Mouse (Mus musculus): ENCODE results near the gene Bad.
A peak's percentile ranks its signal among the peaks of the same experiment; 100 is the strongest.

The Bad gene

DNA sequence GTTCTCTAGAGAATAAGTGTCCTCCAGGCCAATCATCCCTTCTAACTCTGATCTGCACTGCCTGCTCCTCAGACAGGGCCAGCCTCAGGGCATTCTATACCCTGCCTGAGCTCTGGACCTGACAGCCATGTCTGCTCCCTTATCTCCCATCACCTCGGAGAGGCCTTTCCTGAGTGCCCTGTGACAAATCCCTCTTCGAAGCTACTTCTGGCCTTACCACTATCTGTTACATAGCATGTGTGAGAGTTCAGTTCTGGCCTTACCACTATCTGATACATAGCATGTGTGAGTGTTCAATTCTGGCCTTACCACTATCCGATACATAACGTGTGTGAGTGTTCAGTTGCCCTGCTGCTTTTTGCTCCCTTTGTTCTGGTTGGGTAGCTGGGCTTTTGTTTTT is 26.4 kb upstream of the Bad start:
- no peak for DNase-seq (ENCODE audit: low read depth)

DNA sequence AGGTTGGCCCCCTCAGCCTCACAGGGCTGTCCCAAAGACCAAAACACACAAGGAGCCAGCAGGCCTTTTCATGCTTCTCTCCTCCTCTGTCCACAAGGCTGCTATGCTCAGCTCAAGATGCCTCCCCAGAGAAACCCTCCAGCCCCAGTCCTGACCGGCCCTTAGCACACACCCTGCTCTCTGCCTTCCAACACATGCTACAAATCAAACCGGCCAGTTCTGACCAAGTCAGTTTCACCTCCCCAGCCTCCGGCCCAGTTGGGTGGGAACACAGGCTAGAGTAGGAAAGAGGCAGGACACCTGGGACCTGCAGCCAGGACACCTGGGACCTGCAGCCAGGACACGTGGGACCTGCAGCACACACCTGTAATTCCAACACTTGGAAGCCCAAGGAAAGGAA is 25.2 kb upstream of the Bad start:
- no peak for DNase-seq (ENCODE audit: low read depth)

GRCm38 (mm10) chr19:6918321-6918720 is 23.3 kb upstream of the Bad start:
- no peak for DNase-seq (ENCODE audit: low read depth)

- no peak for DNase-seq (ENCODE audit: low read depth)
These were observed 22.2 kb upstream of the Bad start for GRCm38 (mm10) chr19:6919431-6919830.

DNA sequence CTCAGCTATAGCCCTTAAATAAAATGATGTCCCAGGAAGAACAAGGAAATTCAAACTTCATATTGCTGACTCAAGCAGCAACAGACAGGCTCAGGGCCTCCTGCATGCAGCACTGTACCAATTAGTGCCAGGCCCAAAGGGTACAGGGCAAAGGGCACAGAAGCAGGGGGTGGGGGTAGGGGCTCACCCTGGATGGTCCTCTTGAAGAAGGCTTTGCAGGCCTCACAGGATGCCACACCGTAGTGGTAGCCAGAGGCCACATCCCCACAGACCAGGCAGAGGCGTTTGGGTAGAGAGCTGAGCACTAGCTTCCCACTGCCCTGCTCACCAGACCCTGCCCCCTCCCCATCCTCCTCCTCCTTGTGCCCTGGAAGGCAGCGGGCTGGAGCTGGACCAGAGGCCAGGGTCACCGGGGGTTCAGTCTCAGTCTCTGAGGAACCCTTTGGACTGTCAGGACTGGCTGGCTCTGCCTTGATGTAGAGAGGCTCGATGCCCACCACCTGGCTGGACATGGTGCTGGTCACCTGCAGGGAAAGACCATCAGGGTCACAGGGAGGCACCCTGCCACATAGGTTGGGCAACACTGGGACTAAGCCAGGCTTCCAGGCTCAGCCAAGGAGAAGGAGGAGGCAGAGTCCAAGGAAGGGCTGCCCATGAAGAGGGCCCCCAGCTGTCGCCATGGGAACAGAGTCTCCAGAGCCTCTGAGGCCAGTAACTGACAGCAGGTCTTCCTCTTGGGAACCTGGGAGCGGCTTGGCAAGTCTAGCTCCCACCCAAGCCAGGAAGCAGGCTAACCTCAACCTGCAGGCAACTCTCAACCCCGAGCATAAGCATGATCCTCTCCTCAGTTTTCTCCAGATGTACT is 21.6 kb upstream of the Bad start:
- DNase-seq (ENCODE audit: low read depth): peak; percentile 27

DNA sequence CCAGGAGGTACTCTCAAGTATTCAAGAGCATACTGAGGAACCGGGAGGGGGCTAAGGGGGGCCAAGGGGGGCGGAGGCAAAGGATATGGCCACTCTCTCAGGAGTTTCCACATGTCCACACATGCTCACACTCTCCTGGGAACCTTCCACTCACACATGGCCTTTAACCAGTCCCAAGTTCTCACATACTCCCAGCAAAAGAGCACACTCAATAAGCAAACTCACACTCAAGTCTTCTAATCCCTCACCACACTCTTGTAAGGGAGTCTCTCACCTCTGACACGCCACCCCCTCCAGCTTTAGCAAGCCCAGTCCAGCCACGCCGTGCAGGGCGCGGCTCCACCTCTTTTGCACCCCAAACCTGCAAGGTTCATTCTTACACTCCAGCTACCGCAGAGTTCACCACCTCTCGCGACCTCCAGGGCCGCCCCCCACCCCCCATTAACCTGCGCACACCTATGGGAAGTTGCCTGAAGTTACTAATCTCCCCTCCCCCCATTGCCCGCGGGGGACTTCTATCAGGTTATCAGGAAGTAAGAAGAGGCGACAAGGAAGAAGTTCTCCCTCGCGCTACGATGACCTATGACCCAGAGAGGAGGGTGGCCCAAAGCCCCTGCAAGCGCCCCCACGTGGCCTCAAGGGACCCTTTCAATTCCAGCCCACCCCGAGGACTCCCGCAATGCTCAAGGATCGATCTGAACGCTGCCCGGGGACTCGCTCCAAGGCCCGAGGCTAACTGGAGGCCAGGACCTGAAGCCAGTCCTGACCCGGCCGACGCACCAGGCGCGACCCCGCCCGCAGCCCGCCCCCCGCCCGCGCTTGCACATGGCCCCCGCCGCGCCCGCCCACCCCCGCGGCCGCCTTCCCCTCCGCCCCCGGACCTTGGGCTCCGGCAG is 20.7 kb upstream of the Bad start:
- peak; percentile 81 for DNase-seq (ENCODE audit: low read depth)

GRCm38 (mm10) chr19:6921647-6922567 is 19.8 kb upstream of the Bad start, which contains the start of gene Esrra:
TSS of gene Esrra (minus strand) at chr19:6921813.
- peak; percentile 100 for DNase-seq (ENCODE audit: low read depth)

GRCm38 (mm10) chr19:6922901-6923735 is 18.5 kb upstream of the Bad start:
- DNase-seq (ENCODE audit: low read depth): peak; percentile 29

GRCm38 (mm10) chr19:6924461-6925306 is 17.0 kb upstream of the Bad start:
- DNase-seq (ENCODE audit: low read depth): peak; percentile 73

DNA sequence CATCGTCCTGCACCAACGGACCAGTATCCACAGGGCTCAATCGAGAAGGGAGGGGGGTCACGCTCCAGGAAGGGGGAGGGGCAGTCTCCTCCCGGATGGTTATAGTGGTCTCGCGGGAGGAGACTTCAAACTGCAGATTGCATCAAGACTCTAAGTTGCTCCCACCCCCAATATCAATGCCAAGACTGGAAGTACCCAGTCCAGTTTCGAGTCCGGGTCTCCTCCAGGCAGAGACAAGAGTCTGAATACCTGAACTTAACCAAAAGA is 16.4 kb upstream of the Bad start, which contains the start of gene Catsperz:
Gene Catsperz (minus strand): TSS at position 74 of the 267 bp plus-strand sequence.
- no peak for DNase-seq (ENCODE audit: low read depth)

- DNase-seq (ENCODE audit: low read depth): no peak
These were observed 15.9 kb upstream of the Bad start for GRCm38 (mm10) chr19:6925611-6926329.

DNA sequence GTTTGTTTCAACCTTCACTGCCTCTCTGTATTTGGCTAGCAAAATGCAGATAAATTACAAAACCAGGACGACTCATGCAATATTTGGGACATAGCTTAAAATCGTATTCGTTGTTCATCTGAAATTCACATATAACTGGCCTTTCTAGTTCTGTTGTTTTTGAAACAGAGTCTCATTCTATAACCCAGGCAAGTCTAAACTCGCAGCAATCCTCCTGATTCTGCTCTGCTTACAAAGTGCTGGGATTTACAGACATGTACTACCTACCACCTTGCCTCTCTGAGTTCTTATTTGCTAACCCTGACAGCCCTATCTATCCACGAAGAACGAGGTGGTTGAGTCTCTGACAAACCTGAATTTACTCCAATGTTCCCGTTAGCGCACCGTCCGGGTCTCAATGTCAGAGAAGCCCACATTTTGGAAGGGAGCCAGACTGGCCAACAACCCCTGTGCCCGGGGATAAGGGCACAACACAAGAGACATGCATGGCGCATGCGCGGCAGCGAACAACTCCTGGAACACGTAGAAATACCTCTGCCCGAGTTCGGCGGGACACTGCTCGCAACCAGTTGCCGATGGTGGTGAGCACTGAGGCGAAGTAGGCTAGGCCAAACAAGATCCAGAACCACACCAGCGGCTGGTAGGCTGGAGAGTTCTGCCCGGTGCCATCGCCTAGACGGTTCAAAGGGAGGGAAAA is 15.0 kb upstream of the Bad start:
- no peak for DNase-seq (ENCODE audit: low read depth)

GRCm38 (mm10) chr19:6928080-6928479 is 13.6 kb upstream of the Bad start:
- no peak for DNase-seq (ENCODE audit: low read depth)

GRCm38 (mm10) chr19:6931002-6931401 is 10.7 kb upstream of the Bad start:
- DNase-seq (ENCODE audit: low read depth): no peak

- DNase-seq (ENCODE audit: low read depth): no peak
These were observed 9.6 kb upstream of the Bad start for GRCm38 (mm10) chr19:6932018-6932417.

- DNase-seq (ENCODE audit: low read depth): no peak
These were observed 8.6 kb upstream of the Bad start for GRCm38 (mm10) chr19:6933102-6933435.

GRCm38 (mm10) chr19:6933436-6934194 is 8.0 kb upstream of the Bad start:
- no peak for DNase-seq (ENCODE audit: low read depth)

Measured in 416B (cell line).